ENCODE assay signal across 18 mouse cellular contexts in the genomic region with DNA sequence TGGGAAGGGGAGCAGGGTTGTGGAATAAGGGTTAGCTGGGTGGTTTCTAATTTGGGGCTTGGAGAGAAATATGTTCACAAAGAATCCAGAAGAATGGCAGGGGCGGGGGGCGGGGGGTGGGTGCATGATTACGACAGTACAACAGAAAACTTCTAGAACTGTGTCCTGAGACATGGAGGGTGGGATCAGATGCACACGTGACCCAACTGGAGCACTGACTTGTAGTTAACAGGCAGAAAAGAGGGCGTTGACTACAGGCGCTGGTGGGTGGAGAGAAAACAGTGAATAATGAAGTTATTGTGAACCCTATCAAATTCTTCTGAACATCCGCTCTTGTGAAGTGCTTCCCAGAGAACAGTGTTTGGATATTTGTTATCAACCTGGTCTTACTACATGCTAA. TPM values are rescaled to one million over a fixed set of nuclear protein-coding genes. Genes with fewer than 3 reads are reported as not detected.
A peak's percentile ranks its signal among the peaks of the same experiment; 100 is the strongest.
DNase-seq lines count a peak whose midpoint lies in the region; ATAC-seq lines count a peak whose summit lies in the region.
"Had no signal": no experiment of that assay in that cellular context is flagged by ENCODE, and none has a peak within 500 bp of the region (broad histone marks: within the 10 kb centered on the region; RNA-seq: fewer than 3 reads in every experiment).

No protein-coding gene starts in this region.

- H3K36me3 ChIP-seq in intestine, embryonic 14.5 days (ENCODE audit: control insufficient read depth, insufficient read depth, low read length): no peaks in the 10 kb centered on the region
- no peaks in the 10 kb centered on the region for H3K36me3 ChIP-seq in intestine, embryonic 16.5 days (ENCODE audit: control insufficient read depth, insufficient read depth, low read length)
- H3K36me3 ChIP-seq: embryonic facial prominence, embryonic 10.5 days; embryonic facial prominence, embryonic 12.5 days; forebrain, embryonic 15.5 days had no signal

- peaks cover 20% of the 10 kb centered on the region for H3K4me1 ChIP-seq in intestine, embryonic 14.5 days (replicated peaks; ENCODE audit: control insufficient read depth, insufficient read depth, low read length)
- 0 out of 2 replicates have a peak, but pooled peaks cover 10% of the 10 kb centered on the region for H3K4me1 ChIP-seq in intestine, embryonic 16.5 days (ENCODE audit: control insufficient read depth, insufficient read depth, low read length)

- no peaks in the 10 kb centered on the region for H3K9me3 ChIP-seq in intestine, embryonic 14.5 days (ENCODE audit: control insufficient read depth, low read length)
- H3K9me3 ChIP-seq in intestine, embryonic 16.5 days (ENCODE audit: control insufficient read depth, low read length): no peaks in the 10 kb centered on the region
- H3K9me3 ChIP-seq: embryonic facial prominence, embryonic 10.5 days; embryonic facial prominence, embryonic 12.5 days; forebrain, embryonic 13.5 days; forebrain, embryonic 15.5 days had no signal

- peak; percentile 28 for DNase-seq in intestine, embryonic 14.5 days (ENCODE audit: low spot score)
- DNase-seq in R1 (ENCODE audit: low read depth, low spot score) (peak; percentile 52), ZHBTc4 (ENCODE audit: low read depth, low spot score) (peak; percentile 52)
- no peak for DNase-seq in kidney, postnatal 14 days
- DNase-seq: adrenal gland, adult 2 months; adrenal gland, postnatal 10 days; adrenal gland, postnatal 25 days; cerebellum, adult 11-12 months; cerebellum, adult 2 months; cerebellum, adult 9-10 months; cerebellum, postnatal 10 days; cerebellum, postnatal 25 days; forebrain, postnatal 0 days had no signal

- H3K27ac ChIP-seq in intestine, embryonic 14.5 days (ENCODE audit: low read depth): no peak overlapping the region
- no peak overlapping the region for H3K27ac ChIP-seq in intestine, embryonic 16.5 days (ENCODE audit: low read length)
- H3K27ac ChIP-seq: embryonic facial prominence, embryonic 10.5 days; embryonic facial prominence, embryonic 12.5 days; forebrain, embryonic 13.5 days; forebrain, embryonic 15.5 days had no signal

- H3K4me3 ChIP-seq in intestine, embryonic 14.5 days (ENCODE audit: low read depth, low read length): no peak overlapping the region
- no peak overlapping the region for H3K4me3 ChIP-seq in intestine, embryonic 16.5 days (ENCODE audit: low read length)
- H3K4me3 ChIP-seq: embryonic facial prominence, embryonic 10.5 days; embryonic facial prominence, embryonic 12.5 days; forebrain, embryonic 13.5 days; forebrain, embryonic 15.5 days had no signal

- H3K9ac ChIP-seq in intestine, embryonic 14.5 days (ENCODE audit: low read length): no peak overlapping the region
- no peak overlapping the region for H3K9ac ChIP-seq in intestine, embryonic 16.5 days (ENCODE audit: low read depth, low read length)
- H3K9ac ChIP-seq: embryonic facial prominence, embryonic 12.5 days; forebrain, embryonic 13.5 days; forebrain, embryonic 15.5 days; forebrain, postnatal 0 days had no signal

- WGBS in intestine, embryonic 14.5 days: 84% methylated on average over 7 of the region's 7 CpGs
- 82% methylated on average over 7 of the region's 7 CpGs for WGBS in intestine, embryonic 16.5 days

- H3K4me2 ChIP-seq in intestine, embryonic 14.5 days (ENCODE audit: low read length): no peak overlapping the region
- no peak overlapping the region for H3K4me2 ChIP-seq in intestine, embryonic 16.5 days (ENCODE audit: low read depth, low read length)
- H3K4me2 ChIP-seq: embryonic facial prominence, embryonic 12.5 days; forebrain, embryonic 13.5 days; forebrain, embryonic 15.5 days had no signal

- no peak for ATAC-seq in intestine, embryonic 14.5 days (replicated peaks; ENCODE audit: low FRiP score, low TSS enrichment, low read depth)
- no peak for ATAC-seq in intestine, embryonic 16.5 days
- ATAC-seq: forebrain, embryonic 13.5 days; forebrain, embryonic 15.5 days; forebrain, postnatal 0 days had no signal

- no peaks in the 10 kb centered on the region for H3K27me3 ChIP-seq in intestine, embryonic 14.5 days (replicated peaks; ENCODE audit: control insufficient read depth, insufficient read depth, low read length)
- no peaks in the 10 kb centered on the region for H3K27me3 ChIP-seq in intestine, embryonic 16.5 days (replicated peaks; ENCODE audit: control insufficient read depth, insufficient read depth, low read length)
- H3K27me3 ChIP-seq: embryonic facial prominence, embryonic 12.5 days; forebrain, embryonic 13.5 days; forebrain, embryonic 15.5 days had no signal

RNA-seq across cellular contexts. Expression of a gene that starts 6.1 kb away (rescaled TPM):
- polyA plus RNA-seq in intestine, embryonic 14.5 days (2014; fragmentation: Nextera tagmentation; extraction: Ambion mirVana): 13.7 and 14.3 TPM in 2 replicates
- 6.2 and 6.4 TPM in 2 replicates for polyA plus RNA-seq in intestine, embryonic 16.5 days (2015; fragmentation: Nextera tagmentation; extraction: Ambion mirVana)

RNA-seq across cellular contexts. Expression of a gene that starts 6.2 kb away (rescaled TPM):
- polyA plus RNA-seq in intestine, embryonic 14.5 days (2014; fragmentation: Nextera tagmentation; extraction: Ambion mirVana): 448 and 458 TPM in 2 replicates
- polyA plus RNA-seq in intestine, embryonic 16.5 days (2015; fragmentation: Nextera tagmentation; extraction: Ambion mirVana): 597 and 626 TPM in 2 replicates
